Mouse (Mus musculus) myocyte (in vitro differentiated cells): ENCODE data around the gene Olfr1082. TPM values are rescaled to one million over a fixed set of nuclear protein-coding genes. Genes with fewer than 3 reads are reported as not detected.
"Not testable (repeated sequence)": the region's sequence is repeated elsewhere in the genome, so short reads cannot be mapped to it uniquely, and the experiment has no call there.

Experiments used
- H3K27me3 ChIP-seq: one replicate; pipeline ENCODE4 v1.6.1; 2011; ENCODE audit not compliant: control insufficient read depth, insufficient read depth, insufficient read length
- H3K36me3 ChIP-seq: one replicate; pipeline ENCODE4 v1.6.1; 2011; ENCODE audit not compliant: control insufficient read depth, insufficient read depth
- H3K4me2 ChIP-seq: one replicate; pipeline ENCODE4 v1.6.1; 2011; ENCODE audit warnings: low read depth, control low read depth
- H3K4me3 ChIP-seq: one replicate; pipeline ENCODE4 v1.5.1; 2011; ENCODE audit warnings: mild to moderate bottlenecking, control low read depth, moderate library complexity
- H3K79me2 ChIP-seq: one replicate; pipeline ENCODE4 v1.6.1; 2011; ENCODE audit not compliant: control insufficient read depth, insufficient read depth
- H3ac ChIP-seq: one replicate; pipeline ENCODE4 v1.6.1; 2011; ENCODE audit not compliant: control insufficient read depth, insufficient read length
- polyA plus RNA-seq: library from polyadenylated mRNA; unstranded; fragments of >200 nt; fragmentation: generic; extraction: Trizol; gene quantifications from one replicate; pipeline ENCODE4 v1.2.1, GENCODE M21; 2012; ENCODE audit warnings: missing spikeins

Olfr1082 gene
- polyA plus RNA-seq = not detected

DNA sequence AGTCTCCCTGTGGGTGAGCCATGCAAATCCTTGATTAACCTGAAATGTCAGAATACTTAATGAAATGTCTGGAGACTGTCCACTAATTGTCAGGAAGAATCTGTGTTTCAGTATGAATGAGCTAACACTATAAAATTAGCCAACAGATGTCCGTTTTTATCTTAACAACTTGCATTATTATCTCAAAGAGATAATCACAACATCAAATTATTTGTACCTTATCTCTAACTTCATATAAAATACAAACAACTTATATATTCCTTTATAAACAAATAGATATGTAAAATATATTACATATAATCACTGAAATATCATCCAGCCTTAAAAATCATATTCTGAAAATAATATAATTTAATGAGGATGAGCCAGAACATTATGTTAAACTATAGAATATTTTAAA, at the start of gene Olfr1082:
Olfr1082 (minus strand) TSS at position 101 of the 400 bp plus-strand sequence.
- not testable (repeated sequence) for H3K27me3 ChIP-seq

DNA sequence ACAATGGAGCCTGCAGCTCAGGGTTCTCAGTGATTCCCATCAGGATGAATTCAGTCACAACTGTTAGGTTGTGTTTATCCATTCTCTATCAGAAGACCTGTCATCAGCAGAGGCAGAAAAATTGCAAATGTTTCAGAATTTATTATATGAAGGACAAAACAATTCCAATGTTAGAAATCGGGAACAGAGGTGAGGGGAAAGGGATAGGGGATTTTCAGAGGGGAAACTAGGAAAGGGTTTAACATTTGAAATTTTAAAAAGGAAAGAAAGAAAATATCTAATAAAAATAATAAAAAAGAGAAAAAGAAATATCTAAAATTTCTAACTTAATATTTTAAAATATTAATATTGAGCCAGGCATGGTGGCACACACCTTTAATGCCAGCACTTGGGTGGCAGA, 40.9 kb upstream of the Olfr1082 start, which contains the start of gene Olfr1084:
Olfr1084 (minus strand) TSS at position 101 of the 400 bp plus-strand sequence.
- H3K4me3 ChIP-seq, H3K27me3 ChIP-seq, H3K79me2 ChIP-seq, H3ac ChIP-seq, H3K36me3 ChIP-seq, H3K4me2 ChIP-seq: not testable (repeated sequence)

More for the DNA sequence above, at the start of gene Olfr1082:
- not testable (repeated sequence) for H3K79me2 ChIP-seq, H3K36me3 ChIP-seq, H3K4me3 ChIP-seq, H3ac ChIP-seq, H3K4me2 ChIP-seq

DNA sequence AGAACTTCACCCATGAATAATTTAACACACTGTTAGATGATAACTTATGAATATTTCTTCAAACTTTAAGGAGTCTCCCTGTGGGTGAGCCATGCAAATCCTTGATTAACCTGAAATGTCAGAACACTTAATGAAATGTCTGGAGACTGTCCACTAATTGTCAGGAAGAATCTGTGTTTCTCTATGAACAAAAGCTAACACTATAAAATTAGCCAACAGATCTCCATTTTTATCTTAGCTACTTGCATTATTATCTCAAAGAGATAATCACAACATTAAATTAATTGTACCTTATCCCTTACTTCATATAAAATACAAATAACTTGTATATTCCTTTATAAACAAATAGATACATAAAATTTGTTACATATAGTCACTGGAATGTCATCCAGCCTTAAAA, 40.6 kb downstream of the Olfr1082 start, which contains the start of gene Olfr1080:
Olfr1080 (minus strand) TSS at position 101 of the 400 bp plus-strand sequence.
- not testable (repeated sequence) for H3K27me3 ChIP-seq, H3K4me2 ChIP-seq, H3K79me2 ChIP-seq, H3K36me3 ChIP-seq, H3ac ChIP-seq, H3K4me3 ChIP-seq

Other genes with a start within 250 kb of the Olfr1082 start
- gene Olfr1055, start 248.7 kb downstream of the Olfr1082 start, polyA plus RNA-seq = not detected
- gene Olfr1056, start 236.5 kb downstream of the Olfr1082 start, polyA plus RNA-seq = not detected
- gene Olfr1057, start 220.6 kb downstream of the Olfr1082 start, polyA plus RNA-seq = not detected
- gene Olfr1058, start 210.4 kb downstream of the Olfr1082 start, polyA plus RNA-seq = not detected
- not detected for gene Olfr1061, start 184.9 kb downstream of the Olfr1082 start, polyA plus RNA-seq
- not detected for gene Olfr1062, start 172.2 kb downstream of the Olfr1082 start, polyA plus RNA-seq
- not detected for gene Olfr1065, start 148.4 kb downstream of the Olfr1082 start, polyA plus RNA-seq
- gene Olfr1066, start 142.7 kb downstream of the Olfr1082 start, polyA plus RNA-seq = not detected
- gene Olfr228, start 111.6 kb downstream of the Olfr1082 start, polyA plus RNA-seq = not detected
- gene Olfr1076, start 90.5 kb downstream of the Olfr1082 start, polyA plus RNA-seq = not detected
- not detected for gene Olfr1079, start 56.5 kb downstream of the Olfr1082 start, polyA plus RNA-seq
- gene Olfr1080, start 40.7 kb downstream of the Olfr1082 start, polyA plus RNA-seq = not detected
- gene Olfr1084, start 40.8 kb upstream of the Olfr1082 start, polyA plus RNA-seq = not detected
- not detected for gene Olfr1085, start 63.1 kb upstream of the Olfr1082 start, polyA plus RNA-seq
- gene Olfr1086, start 81.1 kb upstream of the Olfr1082 start, polyA plus RNA-seq = not detected
- gene Olfr1087, start 99.4 kb upstream of the Olfr1082 start, polyA plus RNA-seq = not detected
- not detected for gene Olfr1089, start 134.7 kb upstream of the Olfr1082 start, polyA plus RNA-seq
- not detected for gene Olfr1090, start 160.0 kb upstream of the Olfr1082 start, polyA plus RNA-seq
- gene Olfr1093, start 183.5 kb upstream of the Olfr1082 start, polyA plus RNA-seq = not detected
- gene Olfr141, start 211.1 kb upstream of the Olfr1082 start, polyA plus RNA-seq = not detected
- gene Olfr1094, start 225.7 kb upstream of the Olfr1082 start, polyA plus RNA-seq = not detected